Mouse (Mus musculus) G1E (cell line): ENCODE results near the gene Atp6v1b1.

Experiments
- CTCF ChIP-seq: IDR thresholded peaks from 2 replicates; pipeline ENCODE4 v1.5.1; 2012; ENCODE audit warnings: low read depth, low read length, inconsistent platforms, mixed read lengths
- TAL1 ChIP-seq: conservative IDR thresholded peaks from 2 replicates; pipeline ENCODE4 v1.6.1; 2012; ENCODE audit warnings: low read depth, low read length, inconsistent platforms, mixed read lengths

DNA sequence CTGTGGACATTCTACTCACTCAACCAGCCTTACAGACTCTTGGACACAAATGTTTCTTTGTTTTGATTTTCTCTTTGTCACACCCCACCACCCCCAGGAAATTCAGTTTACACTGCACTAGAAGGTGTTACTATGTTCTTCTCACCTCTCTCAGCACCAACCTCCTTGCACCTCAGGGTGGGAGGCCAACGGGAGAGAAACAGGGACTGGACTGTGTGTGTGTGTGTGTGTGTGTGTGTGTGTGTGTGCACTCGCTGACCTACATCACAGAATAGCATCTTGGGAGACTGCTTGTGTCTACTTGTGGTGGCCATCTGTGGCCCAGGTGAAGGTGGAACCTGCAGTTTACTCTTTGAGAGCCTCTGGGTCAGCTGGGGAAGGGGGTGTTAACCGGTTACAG, 43.6 kb downstream of the Atp6v1b1 start:
- TF ChIP-seq CTCF = no peak
- TF ChIP-seq TAL1 = no peak
